Mouse (Mus musculus): ENCODE results near the gene Mif. TPM values are rescaled to one million over a fixed set of nuclear protein-coding genes. Genes with fewer than 3 reads are reported as not detected.
A peak's percentile ranks its signal among the peaks of the same experiment; 100 is the strongest.

Gene Mif
- polyA plus RNA-seq, 1 experiment from 2014 or later = 1,368 TPM

DNA sequence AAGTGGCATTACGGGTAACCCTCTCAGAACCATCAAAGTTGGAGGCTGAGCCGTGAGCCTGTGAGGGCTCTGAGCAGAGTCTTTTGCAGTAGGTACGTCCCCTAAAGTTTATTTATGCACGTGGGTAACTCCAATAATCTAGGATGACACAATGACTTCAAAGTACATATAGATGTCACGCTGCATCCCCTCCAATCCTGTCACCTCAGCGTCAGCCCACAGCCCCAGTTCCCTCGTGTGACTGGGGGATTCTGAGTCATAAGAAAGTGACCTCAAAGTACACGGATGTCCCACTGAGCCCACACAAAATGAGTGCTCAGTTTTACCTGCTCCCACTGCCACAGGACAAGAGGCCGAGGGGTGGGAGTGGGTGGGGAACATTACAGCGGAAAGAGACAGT, 20.9 kb downstream of the Mif start:
- no peak for DNase-seq (ENCODE audit: low spot score)

DNA sequence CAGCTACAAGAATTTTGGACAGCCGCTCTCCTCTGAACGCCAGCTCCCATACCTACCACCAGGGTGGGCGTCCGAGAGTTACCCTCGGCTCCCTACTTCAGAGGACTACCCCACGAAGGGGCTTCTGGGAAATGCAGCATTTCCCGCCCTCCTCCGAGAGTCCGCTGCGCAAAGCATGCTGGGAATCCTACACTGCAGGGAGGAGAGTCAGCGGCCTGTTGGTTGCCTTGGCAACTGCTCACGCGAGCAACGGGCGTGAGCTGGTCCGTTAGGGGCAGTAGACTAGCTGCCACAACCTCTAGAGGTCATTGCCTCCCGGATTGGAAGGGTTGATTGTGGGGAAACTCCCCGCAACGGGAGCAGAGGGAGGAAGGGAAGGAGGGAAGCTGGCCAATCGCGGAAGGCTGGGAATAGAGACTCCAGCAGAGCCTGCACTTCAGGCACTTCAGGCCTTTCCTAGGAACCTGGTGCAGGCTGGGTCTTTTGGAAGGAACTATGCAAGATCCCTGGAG, 22.7 kb downstream of the Mif start, which contains the start of gene Gstt2:
TSS of gene Gstt2 (minus strand) at position 177 of the 512 bp plus-strand sequence.
- DNase-seq (ENCODE audit: low spot score) = peak; percentile 89

DNA sequence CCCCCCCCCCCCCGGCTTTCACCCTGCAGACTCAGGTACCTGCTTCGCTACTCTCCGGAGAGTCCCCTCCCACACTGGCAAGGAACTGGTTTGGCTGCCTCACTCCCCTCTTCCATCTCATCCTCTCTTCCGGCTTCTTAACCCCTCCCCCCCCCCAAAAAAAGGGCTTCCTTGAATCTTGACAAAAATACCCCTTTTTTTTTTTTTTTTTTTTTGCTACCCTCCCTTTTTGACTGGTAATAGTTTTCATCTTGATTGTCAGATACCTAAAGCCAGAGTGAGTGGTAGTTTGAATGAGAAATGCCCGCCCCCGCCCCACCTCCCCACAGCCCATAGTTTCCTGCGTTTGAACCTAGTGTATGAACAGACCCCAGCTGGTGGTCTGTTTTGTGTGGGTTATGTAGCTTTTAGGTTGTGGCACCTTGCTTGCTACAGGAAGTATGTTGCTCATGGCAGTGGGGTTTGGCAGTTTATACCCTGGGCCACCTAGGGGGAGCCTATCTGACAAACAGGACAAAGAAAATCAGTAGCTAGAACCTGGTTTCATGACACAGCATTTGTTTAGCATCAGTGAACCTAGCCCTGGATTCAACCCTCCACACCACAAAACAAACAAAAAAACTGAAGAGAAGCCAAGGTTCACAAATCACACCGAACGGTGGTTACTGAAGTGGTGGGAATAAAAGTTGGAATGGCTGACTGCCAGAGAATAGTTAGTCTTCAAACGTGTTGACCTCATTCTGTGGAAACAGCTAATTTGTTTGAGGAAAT, 24.1 kb downstream of the Mif start:
- peak; percentile 92 for DNase-seq (ENCODE audit: low spot score)

DNA sequence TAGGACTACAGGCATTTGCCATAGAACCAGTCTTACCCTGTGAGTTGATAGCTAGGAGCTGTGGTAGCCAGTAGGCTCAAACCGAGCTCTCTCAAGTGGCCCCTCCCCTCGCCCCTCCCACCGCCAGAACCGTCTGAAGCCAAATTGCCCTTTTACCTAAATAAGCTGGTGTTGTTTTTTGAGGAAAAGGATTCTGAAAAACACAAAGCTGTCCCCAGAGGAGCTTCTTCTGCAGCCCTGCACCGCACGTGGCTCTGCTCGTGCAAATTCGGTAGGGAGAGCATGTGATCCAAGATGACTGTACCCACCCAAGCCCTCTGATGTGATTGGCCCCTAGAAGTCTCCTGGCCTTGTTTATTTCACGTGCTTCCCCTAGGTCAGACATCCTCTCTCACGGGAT, 24.7 kb downstream of the Mif start:
- peak; percentile 82 for DNase-seq (ENCODE audit: low spot score)

DNA sequence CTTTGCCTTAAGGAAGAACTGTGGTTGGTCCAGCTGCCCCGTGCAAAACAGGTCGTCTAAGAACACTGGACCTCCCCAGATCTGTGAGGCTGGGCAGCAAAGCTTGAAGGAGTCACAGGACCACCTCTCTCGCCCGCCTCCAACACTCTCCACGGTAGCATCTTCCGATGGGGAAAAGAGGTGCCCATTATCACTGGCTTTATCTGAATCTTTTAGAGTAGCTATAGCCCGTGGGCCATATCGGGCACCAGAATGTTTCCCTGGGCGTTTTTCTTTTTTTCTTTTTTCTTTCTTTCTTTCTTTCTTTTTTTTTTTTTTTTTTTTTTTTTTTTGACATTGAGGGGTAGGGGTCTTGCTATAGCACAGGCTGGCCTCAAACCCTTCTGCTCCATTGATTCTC, 25.3 kb downstream of the Mif start:
- no peak for DNase-seq (ENCODE audit: low spot score)

DNA sequence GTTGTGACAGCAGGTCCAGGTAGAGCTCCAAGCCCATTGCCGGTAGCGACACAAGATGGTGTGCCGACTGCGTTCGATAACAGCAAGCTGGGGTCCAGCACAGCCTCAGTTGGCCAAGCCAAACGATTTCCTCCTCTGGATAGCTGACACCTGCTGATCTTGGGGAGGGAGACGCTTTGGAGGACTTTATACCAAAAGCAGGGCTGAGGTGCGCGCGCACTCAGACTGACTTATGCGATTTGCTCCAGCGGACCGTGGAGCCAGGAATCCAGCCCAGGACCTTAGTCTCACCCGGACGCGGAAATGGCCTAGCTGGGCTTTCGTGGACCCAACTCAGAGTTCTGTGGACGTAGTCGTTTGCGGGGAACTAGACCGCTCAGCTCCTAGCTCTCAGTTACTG, 25.8 kb downstream of the Mif start:
- DNase-seq (ENCODE audit: low spot score) = peak; percentile 83

DNA sequence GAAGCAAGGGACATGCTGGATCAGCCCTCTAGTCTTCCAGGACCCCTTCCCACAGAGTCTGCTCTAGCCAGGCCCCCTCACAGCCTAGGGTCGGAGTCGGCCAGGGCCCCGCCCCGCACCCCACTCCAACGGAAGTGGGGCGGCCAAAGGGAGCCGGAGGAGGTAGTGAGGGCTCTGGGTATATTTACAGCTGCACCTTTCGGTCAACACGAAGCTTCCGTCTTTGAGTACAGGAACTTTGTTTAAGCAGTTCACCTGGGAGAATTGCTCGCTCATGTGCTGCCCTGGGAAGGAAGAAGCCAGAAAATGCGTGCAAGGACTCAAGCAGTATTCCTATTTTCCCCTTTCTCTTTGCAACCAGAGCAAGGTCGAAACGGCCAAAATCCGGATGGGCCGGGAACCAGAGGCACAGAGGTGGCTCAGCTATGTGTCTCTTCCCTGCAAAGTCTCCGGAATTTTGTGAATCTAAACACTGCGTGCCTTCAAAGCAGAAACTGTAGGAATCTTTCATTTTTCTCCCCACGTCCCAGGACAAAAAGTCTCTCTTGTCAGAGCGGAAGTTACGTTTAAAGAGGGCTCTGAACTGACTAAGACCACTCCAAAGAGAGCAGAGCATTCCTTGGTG, 26.5 kb downstream of the Mif start:
- DNase-seq (ENCODE audit: low spot score) = peak; percentile 23

DNA sequence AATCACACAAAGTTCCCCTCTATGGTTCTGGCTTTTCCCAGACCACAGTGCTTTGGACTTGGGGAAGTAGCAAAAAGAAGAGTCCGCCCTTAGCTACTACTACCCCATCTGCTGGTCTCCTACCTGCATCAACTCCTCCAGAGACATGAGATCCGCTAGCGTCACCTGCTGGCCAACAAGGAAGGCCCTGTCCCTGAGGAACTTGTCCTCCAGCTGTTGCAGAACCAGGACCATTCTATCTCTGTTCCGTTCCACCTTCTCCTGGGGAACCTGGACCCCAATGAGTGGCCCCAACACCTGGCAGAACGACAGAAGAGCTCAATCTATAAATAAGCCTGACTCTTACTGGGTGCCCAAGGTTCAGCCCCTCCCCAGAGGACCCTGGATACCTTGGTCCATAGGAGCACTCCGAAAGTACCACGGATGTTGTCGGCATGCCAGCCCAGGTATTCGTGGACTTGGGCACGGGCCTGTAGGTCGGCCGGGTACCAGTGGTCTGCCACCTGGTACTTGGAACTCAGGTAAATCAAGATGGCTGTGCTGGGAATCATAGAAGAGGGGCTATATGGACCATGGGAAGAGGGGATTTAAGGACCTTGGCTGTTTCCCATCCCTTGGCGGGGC, 27.7 kb downstream of the Mif start:
- DNase-seq (ENCODE audit: low spot score) = peak; percentile 79

DNA sequence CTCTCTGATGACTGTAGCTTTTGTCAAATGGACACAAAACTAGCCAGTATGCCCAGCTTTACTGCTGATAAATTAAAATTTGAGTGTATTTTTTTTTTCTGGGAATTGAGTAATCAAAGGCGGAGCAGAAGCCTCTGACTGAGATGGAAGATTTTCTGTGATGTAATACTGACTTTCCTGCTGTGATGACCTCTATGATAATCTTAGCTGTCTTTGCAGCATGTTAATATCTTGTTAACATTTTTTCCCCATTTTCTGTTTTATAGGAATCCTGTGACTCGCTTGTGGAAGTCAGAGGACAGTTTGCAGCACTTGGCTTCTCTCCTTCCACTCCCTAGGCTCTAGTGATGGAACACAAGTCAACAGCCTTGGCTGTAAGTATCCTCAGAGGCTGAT, 29.8 kb downstream of the Mif start:
- DNase-seq (ENCODE audit: low spot score) = no peak

DNA sequence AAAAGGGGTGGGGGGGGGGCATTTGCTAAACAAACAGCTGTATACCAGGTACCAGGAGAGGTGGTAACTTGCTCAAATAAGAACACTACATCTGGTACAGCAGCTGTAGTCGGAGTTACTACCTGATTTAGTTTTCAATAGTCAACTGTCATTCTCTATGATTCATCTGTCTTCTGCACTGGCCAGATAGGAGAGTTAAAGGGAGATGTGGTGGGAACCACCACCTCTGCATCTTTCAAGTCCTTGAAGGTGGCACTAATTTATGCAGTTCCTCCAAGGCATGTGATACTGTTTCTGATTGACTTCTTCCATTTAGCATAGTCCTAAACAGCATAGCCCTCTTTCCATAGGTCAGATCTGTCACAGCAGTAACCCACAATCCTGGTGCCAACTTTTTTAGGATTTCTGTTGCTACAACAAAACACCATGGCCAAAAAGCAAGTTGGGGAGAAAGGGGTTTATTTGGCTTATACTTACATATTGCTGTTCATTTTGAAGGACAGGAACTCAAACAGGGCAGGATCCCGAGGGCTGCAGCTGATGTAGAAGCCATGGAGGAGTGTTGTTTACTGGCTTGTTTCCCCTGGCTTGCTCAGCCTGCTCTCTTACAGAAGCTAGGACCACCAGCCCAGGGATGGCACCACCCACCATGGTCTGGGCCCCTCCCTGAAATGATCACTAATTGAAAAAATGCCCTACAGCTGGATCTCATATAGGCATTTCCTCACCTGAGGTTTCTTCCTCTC, 30.3 kb downstream of the Mif start:
- DNase-seq (ENCODE audit: low spot score) = no peak

DNA sequence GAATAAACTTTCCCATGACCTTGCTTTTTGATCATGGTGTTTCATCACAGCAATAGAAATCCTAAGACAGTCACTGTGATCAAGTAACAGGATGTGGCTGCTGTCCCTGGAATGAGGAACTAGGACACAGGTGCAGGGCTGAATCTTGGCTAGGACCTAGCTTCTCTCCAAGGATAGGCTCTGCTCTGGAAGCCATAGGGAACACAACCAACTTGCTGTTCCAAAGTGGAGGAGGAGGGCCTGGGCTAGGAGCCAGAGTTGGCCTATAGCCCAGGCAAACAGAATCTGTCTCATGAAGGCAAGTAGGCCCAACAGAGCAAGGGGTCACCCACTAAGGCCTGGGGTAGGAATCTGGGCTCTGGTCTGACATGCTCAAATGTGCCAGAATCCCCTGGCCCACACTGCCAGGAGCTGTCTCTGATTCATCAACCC, 31.5 kb downstream of the Mif start:
- DNase-seq (ENCODE audit: low spot score) = no peak

DNA sequence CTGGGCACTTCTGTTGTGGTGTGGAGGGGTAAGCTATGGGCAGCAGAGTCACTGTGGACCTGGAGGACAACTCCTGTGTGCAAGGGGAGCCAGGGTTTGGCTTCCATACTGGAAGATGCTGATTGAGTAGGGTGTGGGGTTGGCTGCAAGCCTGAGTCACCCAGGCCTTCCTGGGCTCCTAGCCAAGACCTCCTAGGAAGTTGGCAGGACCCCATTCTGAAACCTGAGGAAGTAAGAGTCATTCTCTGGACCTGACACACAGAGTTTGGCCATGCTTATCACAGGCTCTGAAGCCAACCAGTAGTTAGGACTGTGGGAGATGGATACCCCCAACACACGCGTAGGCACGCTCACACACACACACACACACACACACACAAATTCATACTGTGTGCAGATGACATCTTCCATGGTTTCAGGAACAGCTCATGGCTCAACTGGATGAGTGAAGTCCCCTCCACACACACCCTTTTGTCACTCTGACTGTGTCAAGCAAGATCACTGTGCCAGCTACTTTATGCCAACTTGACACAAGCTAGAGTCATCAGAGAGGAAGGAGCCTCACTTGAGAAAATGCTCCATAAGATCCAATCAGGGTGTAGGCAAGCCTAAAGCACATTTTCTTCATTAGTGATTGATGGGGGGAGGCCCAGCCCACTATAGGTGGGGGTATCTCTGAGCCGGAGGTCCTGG, 32.2 kb downstream of the Mif start:
- DNase-seq (ENCODE audit: low spot score) = no peak

DNA sequence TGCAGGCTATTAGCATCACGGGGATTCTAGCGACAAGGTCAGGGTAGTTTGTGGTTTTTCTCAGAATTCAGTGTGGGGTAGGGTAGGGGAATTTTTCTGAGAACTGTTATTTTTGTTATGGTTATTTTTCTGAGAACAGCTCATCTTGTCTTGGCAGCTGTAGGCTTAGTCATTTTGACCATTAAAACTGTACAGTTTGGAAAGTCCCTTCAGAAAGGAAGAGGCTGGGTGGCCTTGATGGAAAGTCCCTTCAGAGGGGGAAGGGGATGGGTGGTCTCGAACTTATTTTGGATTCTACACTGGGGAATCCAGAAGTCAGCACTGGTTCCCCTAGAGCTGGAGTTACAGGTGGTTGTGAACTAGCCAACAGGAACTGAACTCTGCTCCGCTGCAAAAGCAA, 35.5 kb downstream of the Mif start:
- DNase-seq (ENCODE audit: low spot score) = no peak

DNA sequence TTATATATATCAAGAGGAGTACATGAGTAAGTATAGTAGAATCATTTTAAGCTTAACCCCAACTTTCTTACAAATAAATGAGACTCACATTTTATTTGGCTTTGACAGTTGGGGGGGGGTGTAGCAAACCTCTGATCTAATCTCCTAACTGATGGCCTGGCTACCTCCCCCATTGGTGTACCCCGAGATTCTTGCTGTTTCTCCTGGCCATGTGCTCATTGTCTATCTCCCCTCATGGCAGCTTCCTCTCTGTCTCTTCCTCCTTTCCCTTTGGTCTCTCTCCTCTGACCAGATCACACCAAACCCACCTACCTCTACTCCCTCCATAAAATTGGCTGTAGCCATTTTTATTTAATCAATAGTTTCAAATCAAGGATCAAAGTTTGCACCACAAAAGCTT, 36.3 kb downstream of the Mif start:
- no peak for DNase-seq (ENCODE audit: low spot score)

DNA sequence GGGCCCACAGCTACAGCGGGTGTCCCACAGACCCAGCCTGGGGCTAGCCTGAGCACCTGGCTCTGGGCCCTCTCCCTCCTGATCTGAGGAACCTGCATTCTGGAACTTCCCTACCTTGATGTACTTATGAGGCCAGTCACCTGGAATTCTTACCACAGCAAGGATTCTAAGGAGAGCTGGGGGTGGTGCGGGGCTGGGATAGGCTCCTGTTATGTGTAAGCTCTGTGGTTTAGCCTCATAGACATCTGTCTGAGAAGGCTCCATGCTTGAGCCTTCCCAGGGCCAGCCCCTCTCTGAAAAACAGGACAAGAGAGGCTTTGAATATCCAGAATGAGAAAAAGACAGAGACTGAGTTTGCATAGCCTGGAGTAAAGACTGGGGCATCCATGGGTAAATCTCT, 37.6 kb downstream of the Mif start, which contains the start of gene Gstt4:
TSS of gene Gstt4 (minus strand) at position 101 of the 400 bp plus-strand sequence.
- no peak for DNase-seq (ENCODE audit: low spot score)

DNA sequence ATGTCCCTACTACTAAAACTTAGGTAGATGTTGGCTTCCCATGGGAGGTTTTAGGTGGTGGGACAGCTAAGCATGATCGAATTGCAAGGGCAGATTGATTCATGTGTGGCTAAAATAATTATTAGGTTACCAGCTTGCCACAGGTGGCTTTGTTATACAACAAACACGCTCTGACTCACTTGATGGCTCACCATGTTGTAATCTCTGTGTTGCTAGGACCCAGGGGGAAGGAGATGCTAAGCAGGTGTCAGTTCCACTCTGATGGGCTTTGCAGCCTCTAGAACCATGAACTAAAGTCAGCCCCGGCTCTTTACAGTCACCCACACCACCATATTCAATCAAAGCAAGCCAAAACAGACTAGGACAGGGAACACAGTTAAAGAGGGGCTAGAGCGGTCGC, 40.2 kb downstream of the Mif start:
- DNase-seq (ENCODE audit: low spot score) = no peak

DNA sequence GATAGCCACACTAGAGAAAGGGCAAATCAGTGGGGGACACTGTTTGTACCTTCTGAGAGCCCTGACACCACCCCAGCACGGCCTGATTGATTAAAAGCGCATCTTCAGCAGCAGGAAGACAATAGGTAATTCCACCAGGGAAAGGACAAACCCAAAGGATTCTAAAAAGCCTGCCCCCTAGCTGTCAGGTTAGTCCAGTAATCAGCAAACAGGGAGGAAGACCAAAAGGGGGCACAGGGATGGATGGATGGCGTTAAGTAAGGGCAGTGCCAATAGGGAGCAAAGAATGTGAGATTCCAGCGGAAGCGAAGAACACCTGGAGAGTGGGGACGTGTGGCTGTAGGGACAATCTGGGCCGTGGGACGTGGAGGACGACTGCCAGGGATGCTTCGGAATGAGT, 41.4 kb downstream of the Mif start:
- DNase-seq (ENCODE audit: low spot score) = no peak

Measured in thymus, postnatal 0 days (tissue).